Mouse (Mus musculus) forebrain, embryonic 11.5 days (tissue): ENCODE results near the gene Aacs. TPM values are rescaled to one million over a fixed set of nuclear protein-coding genes. Genes with fewer than 3 reads are reported as not detected.
"Not testable (repeated sequence)": the region's sequence is repeated elsewhere in the genome, so short reads cannot be mapped to it uniquely, and the experiment has no call there.

Source experiments
- ATAC-seq: fragments of 200-750 bp; cut with Nextera tagmentation; replicated peaks from 2 replicates; pipeline ENCODE4 v1.8.0; 2017; ENCODE audit warnings: moderate TSS enrichment; ENCODE audit not compliant: low FRiP score
- DNase-seq: peaks from one replicate; pipeline ENCODE4 v3.0.0-alpha.2; 2017; ENCODE audit warnings: low spot score
- H3K27ac ChIP-seq: fragments of 300-500 bp; sonication (generic); 2 replicates; pipeline ENCODE4 v1.5.1; 2014; ENCODE audit warnings: low read depth, low read length
- H3K27me3 ChIP-seq: fragments of 300-500 bp; sonication (generic); 2 replicates; pipeline ENCODE4 v1.6.1; 2014; ENCODE audit warnings: mild to moderate bottlenecking, low read length, mixed read lengths; ENCODE audit not compliant: control insufficient read depth, insufficient read depth
- H3K36me3 ChIP-seq: fragments of 300-500 bp; sonication (generic); 2 replicates; pipeline ENCODE4 v1.6.1; 2014; ENCODE audit warnings: mild to moderate bottlenecking, low read length, moderate library complexity, mixed read lengths; ENCODE audit not compliant: control insufficient read depth, insufficient read depth
- H3K4me1 ChIP-seq: fragments of 300-500 bp; sonication (generic); replicated peaks from 2 replicates; pipeline ENCODE4 v1.6.1; 2014; ENCODE audit warnings: low read length, mixed read lengths; ENCODE audit not compliant: control insufficient read depth, insufficient read depth
- H3K4me2 ChIP-seq: fragments of 300-500 bp; sonication (generic); 2 replicates; pipeline ENCODE4 v1.6.1; 2014; ENCODE audit warnings: low read depth, mild to moderate bottlenecking, low read length, moderate library complexity, mixed read lengths; ENCODE audit not compliant: severe bottlenecking
- H3K4me3 ChIP-seq: fragments of 300-500 bp; sonication (generic); 2 replicates; pipeline ENCODE4 v1.5.1; 2014; ENCODE audit warnings: low read depth, low read length
- H3K9ac ChIP-seq: fragments of 300-500 bp; sonication (generic); 2 replicates; pipeline ENCODE4 v1.6.1; 2014; ENCODE audit warnings: low read length
- H3K9me3 ChIP-seq: fragments of 300-500 bp; sonication (generic); 2 replicates; pipeline ENCODE4 v1.6.1; 2016; ENCODE audit warnings: low read length, mixed read lengths; ENCODE audit not compliant: control insufficient read depth
- WGBS: fragments of 180-500 bp; shearing (Covaris S2); extraction: QIAGEN DNeasy Blood & Tissue Kit; methylation state at CpG from one replicate; pipeline ENCODE4 v1.1.7; 2014; 5-methylcytosine and 5-hydroxymethylcytosine counted together
- polyA plus RNA-seq: library from polyadenylated mRNA; unstranded; fragments of >200 nt; fragmentation: Nextera tagmentation; extraction: Ambion mirVana; gene quantifications from 2 replicates; pipeline ENCODE4 v1.2.1, GENCODE M21; 2014

Gene Aacs
- polyA plus RNA-seq: 55.4 and 56.6 TPM in 2 replicates

- Histone ChIP-seq H3K27me3 (no peaks in the 10 kb centered on the region), H3K4me1 (peaks cover 14% of the 10 kb centered on the region; the same call in 1 of the 2 replicates), H3K4me3 (peak within 1 kb of the TSS; percentile 71), H3K36me3 (no peaks in the 10 kb centered on the region), H3K4me2 (peak within 1 kb of the TSS; percentile 89), H3K27ac (no peak within 1 kb of the TSS), H3K9me3 (no peaks in the 10 kb centered on the region), H3K9ac (peak within 1 kb of the TSS; percentile 74)
- DNase-seq (peak; percentile 99), ATAC-seq (peak; percentile 94)
- under 1% methylated on average over 60 of the region's 60 CpGs for WGBS
Measured at GRCm38 (mm10) chr5:125475601-125476285, at the start of gene Aacs. Gene Aacs, plus strand, starts transcription at chr5:125475814.

DNA sequence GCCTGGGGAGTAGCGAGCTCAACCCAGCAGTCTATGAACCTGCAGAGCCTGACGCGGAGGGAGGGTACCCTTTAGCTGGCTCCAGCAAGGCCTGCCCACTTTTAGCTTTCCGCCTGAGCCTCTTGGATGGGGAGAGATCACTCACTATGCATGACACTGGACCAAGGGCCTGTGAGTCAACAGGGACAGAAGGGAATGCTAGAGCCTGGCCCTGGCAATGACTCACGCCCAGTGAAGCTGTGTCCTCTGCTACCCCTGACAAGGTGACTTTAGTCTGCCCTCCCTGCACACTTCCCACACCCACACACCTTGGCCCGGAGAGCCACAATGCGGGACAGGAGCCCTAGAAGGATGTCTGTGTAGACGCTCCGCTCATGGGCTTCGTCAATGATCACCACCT, 49.3 kb upstream of the Aacs start:
- Histone ChIP-seq H3K4me1 (no peaks in the 10 kb centered on the region), H3K4me3 (no peak overlapping the region), H3K27me3 (no peaks in the 10 kb centered on the region), H3K9ac (no peak overlapping the region), H3K36me3 (peaks cover 15% of the 10 kb centered on the region), H3K27ac (no peak overlapping the region), H3K9me3 (no peaks in the 10 kb centered on the region), H3K4me2 (no peak overlapping the region)
- no peak for DNase-seq
- WGBS: 95% methylated on average over 10 of the region's 10 CpGs
- ATAC-seq: no peak

GRCm38 (mm10) chr5:125432324-125432723, 43.3 kb upstream of the Aacs start:
- DNase-seq, H3K4me3 ChIP-seq, H3K9me3 ChIP-seq, H3K27ac ChIP-seq, H3K9ac ChIP-seq, H3K27me3 ChIP-seq, H3K4me2 ChIP-seq, H3K4me1 ChIP-seq, H3K36me3 ChIP-seq, ATAC-seq: not testable (repeated sequence)
- 95% methylated on average over 2 of the region's 2 CpGs for WGBS

DNA sequence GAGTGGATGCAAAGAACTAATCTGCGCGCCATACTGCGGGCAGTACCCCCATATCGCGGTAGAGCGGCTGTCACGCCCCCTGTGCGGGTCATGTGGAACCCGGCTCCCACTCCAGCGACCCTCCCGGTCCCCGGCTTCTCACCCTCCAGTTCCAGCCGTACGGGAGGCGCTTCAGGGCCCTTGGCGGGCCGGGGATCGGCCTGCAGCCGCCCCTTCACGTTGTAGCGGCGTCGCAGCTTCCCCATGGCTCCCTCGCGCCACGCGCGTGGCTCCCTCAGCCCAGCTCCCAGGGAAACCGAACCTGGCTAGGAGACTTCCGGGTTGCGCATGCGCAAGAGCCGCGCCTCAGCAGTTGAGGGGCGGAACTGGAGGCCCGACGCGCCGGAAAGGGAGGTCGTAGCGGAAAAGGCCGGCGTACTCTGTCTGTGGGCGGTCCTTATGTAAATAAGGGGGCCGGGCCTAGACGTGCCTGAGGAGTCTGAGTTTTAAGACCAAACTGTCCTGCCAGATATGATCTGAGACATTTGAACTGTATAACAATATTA, 41.7 kb upstream of the Aacs start, which contains the start of gene Dhx37:
Gene Dhx37, minus strand, starts transcription at position 329 of the 545 bp plus-strand sequence.
- Histone ChIP-seq H3K27me3 (no peaks in the 10 kb centered on the region), H3K4me3 (peak within 1 kb of the TSS; percentile 87), H3K27ac (no peak within 1 kb of the TSS), H3K9me3 (no peaks in the 10 kb centered on the region), H3K36me3 (peaks cover 5% of the 10 kb centered on the region), H3K4me2 (peak within 1 kb of the TSS; percentile 90), H3K4me1 (no peaks in the 10 kb centered on the region; the same call in 1 of the 2 replicates), H3K9ac (peak within 1 kb of the TSS; percentile 89)
- under 1% methylated on average over 46 of the region's 46 CpGs for WGBS
- ATAC-seq (peak; percentile 95), DNase-seq (peak; percentile 96)

DNA sequence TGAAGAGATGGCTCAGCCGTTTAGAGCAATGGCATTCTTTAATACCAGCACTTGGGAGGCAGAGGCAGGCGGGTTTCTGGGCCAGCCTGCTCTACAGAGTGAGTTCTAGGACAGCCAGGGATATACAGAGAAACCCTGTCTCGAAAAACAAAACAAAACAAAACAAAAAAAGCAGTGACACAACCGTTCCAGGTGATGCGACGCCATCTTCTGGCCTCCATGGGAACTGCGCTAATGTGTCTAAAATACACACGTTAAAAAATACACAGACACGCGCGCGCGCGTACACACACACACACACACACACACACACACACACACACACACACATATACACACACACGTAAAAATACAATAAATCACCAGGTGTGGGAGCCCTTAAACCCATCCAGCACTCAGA, 41.3 kb upstream of the Aacs start:
- H3K4me2 ChIP-seq, ATAC-seq, H3K9me3 ChIP-seq, DNase-seq, H3K27me3 ChIP-seq, H3K36me3 ChIP-seq, H3K27ac ChIP-seq, H3K4me1 ChIP-seq, H3K9ac ChIP-seq: not testable (repeated sequence)
- 55% methylated on average over 15 of the region's 15 CpGs for WGBS
- peak overlapping the region; percentile 87; the same call in 1 of the 2 replicates for H3K4me3 ChIP-seq

DNA sequence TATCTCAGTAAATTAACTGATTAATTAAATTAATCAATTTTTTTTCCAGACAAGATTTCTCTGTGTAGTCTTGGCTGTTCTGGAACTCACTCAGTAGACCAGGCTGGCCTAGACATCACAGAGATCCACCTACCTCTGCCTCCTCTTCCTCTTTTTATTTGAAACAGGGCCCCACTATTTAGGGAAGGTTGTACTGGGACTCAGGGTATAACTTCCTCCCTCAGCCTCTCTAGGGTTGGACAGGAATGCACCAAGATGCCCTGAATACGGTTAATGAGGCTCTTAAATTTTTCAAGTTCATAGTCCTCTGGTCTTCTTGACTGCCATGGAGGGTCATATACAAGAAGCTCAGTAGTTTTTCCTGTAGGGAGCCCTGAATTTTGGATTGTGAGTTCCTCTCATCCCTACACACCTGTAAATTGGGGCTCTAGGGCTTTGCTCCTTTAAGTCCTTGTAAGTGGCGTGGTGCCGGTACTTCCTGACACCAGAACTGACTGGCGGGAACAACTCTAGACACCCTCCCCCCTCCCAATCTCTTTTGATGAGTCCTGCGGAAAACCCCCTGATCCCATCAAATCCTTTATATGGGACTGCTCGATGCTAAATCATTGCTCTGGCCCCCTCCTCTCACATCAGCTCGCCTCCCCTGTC, 34.9 kb upstream of the Aacs start:
- Histone ChIP-seq H3K4me2 (peak overlapping the region; percentile 81), H3K9me3 (no peaks in the 10 kb centered on the region), H3K4me1 (peaks cover 9% of the 10 kb centered on the region; the same call in 1 of the 2 replicates), H3K9ac (peak overlapping the region; percentile 92), H3K27me3 (no peaks in the 10 kb centered on the region), H3K36me3 (no peaks in the 10 kb centered on the region), H3K27ac (peak overlapping the region; percentile 75; the same call in 1 of the 2 replicates), H3K4me3 (peak overlapping the region; percentile 72)
- ATAC-seq (no peak), DNase-seq (no peak)
- WGBS: 4% methylated on average over 7 of the region's 7 CpGs

GRCm38 (mm10) chr5:125441234-125442114, 34.1 kb upstream of the Aacs start, which contains the start of gene Bri3bp:
Gene Bri3bp, plus strand, starts transcription at chr5:125441568.
- H3K4me3 ChIP-seq: peak within 1 kb of the TSS; percentile 72
- H3K27ac ChIP-seq: peak within 1 kb of the TSS; percentile 75
- DNase-seq (peak; percentile 92), ATAC-seq (peak; percentile 95)
- H3K4me1 ChIP-seq: peaks cover 9% of the 10 kb centered on the region; the same call in 1 of the 2 replicates
- H3K36me3 ChIP-seq: no peaks in the 10 kb centered on the region
- H3K9me3 ChIP-seq: no peaks in the 10 kb centered on the region
- H3K9ac ChIP-seq: peak within 1 kb of the TSS; percentile 92
- under 1% methylated on average over 78 of the region's 97 CpGs for WGBS
- no peaks in the 10 kb centered on the region for H3K27me3 ChIP-seq
- H3K4me2 ChIP-seq: peak within 1 kb of the TSS; percentile 81
